Mouse (Mus musculus) brown adipose tissue, adult 24 weeks (tissue): ENCODE results near the gene Lmcd1. TPM values are rescaled to one million over a fixed set of nuclear protein-coding genes. Genes with fewer than 3 reads are reported as not detected.

Experiments used
- H3K27ac ChIP-seq: fragments of 200-500 bp; replicated peaks from 2 replicates; pipeline ENCODE4 v1.5.1; 2012; ENCODE audit warnings: low read depth, mild to moderate bottlenecking, low read length
- H3K4me1 ChIP-seq: fragments of 200-500 bp; 2 replicates; pipeline ENCODE4 v1.6.1; 2012; ENCODE audit warnings: low read length, mixed read lengths; ENCODE audit not compliant: control insufficient read depth, insufficient read depth, insufficient read length
- H3K4me3 ChIP-seq: fragments of 200-500 bp; 2 replicates; pipeline ENCODE4 v1.5.1; 2012; ENCODE audit warnings: low read depth, mild to moderate bottlenecking, low read length, moderate library complexity; ENCODE audit not compliant: insufficient read depth
- polyA plus RNA-seq: library from polyadenylated mRNA; stranded (reverse); fragments of >200 nt; gene quantifications from 2 replicates; pipeline ENCODE4 v1.2.4, GENCODE M21; 2012; ENCODE audit not compliant: missing spikeins, insufficient read depth, insufficient read length

The Lmcd1 gene
- polyA plus RNA-seq, 1 experiment, result 5.2 TPM

DNA sequence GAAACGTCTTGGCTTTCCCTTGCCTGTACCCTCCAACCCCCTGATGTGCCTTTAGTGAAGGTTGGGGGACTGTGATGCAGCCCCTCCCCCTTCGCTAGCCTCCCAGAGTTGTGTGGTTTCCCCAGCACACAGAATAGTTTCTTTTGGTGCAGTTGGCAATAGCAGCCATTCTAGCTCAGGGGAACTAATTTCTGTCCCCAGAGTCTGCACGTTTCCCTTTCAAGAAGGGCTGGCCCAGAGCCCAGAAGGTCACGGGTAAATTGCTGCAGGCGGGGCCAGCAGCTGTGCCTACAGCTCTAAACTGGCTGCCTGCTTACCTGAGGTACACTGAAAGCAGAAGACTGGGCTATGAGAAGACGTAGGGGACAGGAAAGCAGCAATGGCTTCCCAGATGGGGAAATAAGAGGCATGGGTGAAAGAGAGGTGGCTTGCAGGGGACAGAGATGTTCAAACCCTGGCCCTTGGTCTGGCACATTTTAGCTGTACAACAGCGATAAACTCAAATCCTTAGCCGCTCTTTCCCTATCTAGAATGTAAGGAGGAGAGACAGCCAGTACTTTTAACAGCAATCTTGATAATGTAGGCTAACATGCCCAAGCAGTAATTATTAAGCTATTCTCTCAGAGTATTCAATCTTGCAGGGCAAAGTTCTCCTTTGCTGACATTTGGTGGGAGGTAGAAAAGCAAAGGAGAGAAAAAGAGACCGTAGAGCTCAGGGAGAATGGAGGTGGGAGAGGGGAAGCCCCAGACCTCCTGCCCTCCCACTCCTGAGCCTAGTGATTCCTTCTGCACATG, 900 bp downstream of the Lmcd1 start:
- H3K27ac ChIP-seq, result peak overlapping the region; percentile 79
- peak overlapping the region; percentile 63 for H3K4me3 ChIP-seq
- H3K4me1 ChIP-seq, result peaks cover 14% of the 10 kb centered on the region

DNA sequence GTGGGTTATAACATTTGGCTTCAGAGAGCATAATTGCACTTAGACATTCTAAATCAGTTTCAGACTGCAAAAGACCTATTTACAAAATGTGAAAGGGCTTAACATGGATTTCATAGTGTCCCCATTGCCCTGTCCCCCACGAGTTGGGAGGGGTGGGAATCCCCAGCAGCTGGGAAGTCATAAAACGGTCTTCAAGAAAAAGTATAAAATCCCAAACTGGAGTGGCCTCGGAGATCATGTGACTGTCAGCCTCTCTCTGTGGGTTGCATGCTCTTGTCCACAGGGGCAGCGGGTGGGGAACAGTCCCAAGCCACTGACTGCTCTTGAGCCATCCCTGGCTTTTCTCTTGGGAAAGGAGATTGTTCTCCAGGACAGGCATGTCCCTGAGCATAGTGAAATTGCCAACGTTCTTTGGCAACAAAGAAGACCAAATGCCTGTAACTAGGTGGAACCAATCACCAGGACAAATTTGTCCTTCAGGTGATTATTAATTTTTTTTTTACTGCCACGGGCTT, 2.2 kb downstream of the Lmcd1 start:
- H3K4me3 ChIP-seq, result no peak overlapping the region
- H3K27ac ChIP-seq, result no peak overlapping the region
- H3K4me1 ChIP-seq, result peaks cover 14% of the 10 kb centered on the region

DNA sequence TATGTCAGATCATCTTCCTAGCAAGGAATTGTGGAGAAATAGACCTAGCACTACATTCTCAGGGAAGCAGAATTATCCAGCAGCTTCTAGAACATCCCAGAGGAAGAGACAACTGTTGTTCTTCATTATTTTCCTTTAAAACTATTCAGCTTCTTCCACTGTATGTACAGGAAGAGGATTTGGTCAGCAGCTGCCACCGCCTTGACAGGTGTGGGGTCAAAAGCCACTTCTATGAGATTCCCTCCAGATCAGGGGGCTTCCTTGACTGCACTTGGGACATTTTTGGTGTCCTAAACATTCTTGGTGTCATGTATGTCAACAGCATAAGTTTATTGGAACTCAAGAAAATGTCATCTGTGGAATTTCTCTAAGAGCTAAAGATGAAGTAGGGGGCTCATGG, 5.2 kb downstream of the Lmcd1 start:
- Histone ChIP-seq H3K4me1 (peaks cover 18% of the 10 kb centered on the region), H3K4me3 (no peak overlapping the region), H3K27ac (no peak overlapping the region)

GRCm38 (mm10) chr6:112280161-112280560, 6.6 kb downstream of the Lmcd1 start:
- no peak overlapping the region for H3K4me3 ChIP-seq
- no peak overlapping the region for H3K27ac ChIP-seq
- H3K4me1 ChIP-seq, result peaks cover 20% of the 10 kb centered on the region

DNA sequence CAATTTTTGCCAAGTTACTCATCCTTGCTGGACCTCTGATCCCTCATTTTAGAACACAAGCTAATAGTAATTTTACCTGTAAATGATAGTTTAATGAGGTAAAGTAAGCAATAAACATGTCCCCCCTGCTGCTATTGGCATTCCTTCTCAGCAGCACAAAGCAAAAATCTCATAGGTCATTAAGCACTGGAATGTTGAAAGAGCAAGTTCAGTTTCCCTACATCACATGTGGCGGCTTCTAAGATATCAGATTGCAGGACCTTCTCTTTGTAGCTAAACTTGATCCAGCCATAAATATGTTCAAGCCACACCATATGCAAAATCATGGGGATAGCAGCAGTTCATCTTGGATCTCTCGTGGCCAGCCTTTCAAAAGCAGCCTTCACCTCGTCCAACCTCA, 7.4 kb downstream of the Lmcd1 start:
- H3K4me3 ChIP-seq, result no peak overlapping the region
- no peak overlapping the region for H3K27ac ChIP-seq
- peaks cover 12% of the 10 kb centered on the region; the same call in 1 of the 2 replicates for H3K4me1 ChIP-seq

DNA sequence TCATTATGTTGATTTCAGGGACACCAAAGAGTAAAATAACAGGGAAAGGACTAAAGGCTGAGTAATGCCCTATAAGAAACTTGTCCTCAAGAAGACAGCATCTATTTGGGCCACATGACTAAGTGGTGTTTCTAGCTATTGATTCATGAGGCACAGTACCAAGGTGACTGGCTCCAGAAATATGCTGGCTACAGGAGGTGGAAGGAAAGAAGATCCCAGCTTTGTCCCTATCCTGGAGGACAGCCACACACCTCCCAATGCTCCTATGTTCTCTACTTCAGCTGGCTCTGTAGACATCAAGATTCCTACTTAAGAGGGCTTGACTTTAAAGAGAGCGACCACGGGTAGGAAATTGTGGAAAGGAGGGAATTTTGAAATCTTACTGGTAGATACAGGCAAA, 8.4 kb downstream of the Lmcd1 start:
- no peak overlapping the region for H3K27ac ChIP-seq
- H3K4me1 ChIP-seq, result peaks cover 10% of the 10 kb centered on the region; the same call in 1 of the 2 replicates
- no peak overlapping the region for H3K4me3 ChIP-seq

- no peak overlapping the region for H3K27ac ChIP-seq
- peaks cover 13% of the 10 kb centered on the region; the same call in 1 of the 2 replicates for H3K4me1 ChIP-seq
- no peak overlapping the region for H3K4me3 ChIP-seq
Measured at GRCm38 (mm10) chr6:112284087-112284486, 10.5 kb downstream of the Lmcd1 start.

- peaks cover 23% of the 10 kb centered on the region for H3K4me1 ChIP-seq
- H3K27ac ChIP-seq, result peak overlapping the region; percentile 81
- H3K4me3 ChIP-seq, result no peak overlapping the region
Measured at GRCm38 (mm10) chr6:112287671-112288070, 14.1 kb downstream of the Lmcd1 start.

- Histone ChIP-seq H3K4me3 (no peak overlapping the region), H3K4me1 (peaks cover 24% of the 10 kb centered on the region), H3K27ac (peak overlapping the region; percentile 81)
Measured at GRCm38 (mm10) chr6:112288271-112288670, 14.7 kb downstream of the Lmcd1 start.

- H3K4me1 ChIP-seq, result peaks cover 23% of the 10 kb centered on the region
- no peak overlapping the region for H3K27ac ChIP-seq
- no peak overlapping the region for H3K4me3 ChIP-seq
Measured at GRCm38 (mm10) chr6:112291146-112291545, 17.6 kb downstream of the Lmcd1 start.

DNA sequence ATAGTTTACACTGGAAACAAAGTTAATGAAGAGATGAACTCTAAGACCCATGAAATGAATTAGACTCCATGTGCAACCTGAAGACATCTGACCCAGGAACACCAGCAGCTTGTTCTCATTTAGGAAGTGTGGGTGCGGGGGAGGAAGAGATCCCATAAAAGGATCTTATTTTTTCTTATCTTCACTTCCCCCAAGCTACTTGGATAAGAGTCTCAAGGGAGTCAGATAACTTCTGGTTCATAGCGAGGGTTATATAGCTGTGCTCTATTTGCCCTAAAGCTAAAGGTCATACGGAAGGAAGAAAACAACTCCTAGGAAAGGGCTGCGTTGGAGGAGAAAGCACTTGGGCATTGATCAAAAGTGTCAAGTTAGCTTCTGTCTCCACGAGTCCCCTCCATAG, 19.8 kb downstream of the Lmcd1 start:
- peaks cover 20% of the 10 kb centered on the region for H3K4me1 ChIP-seq
- no peak overlapping the region for H3K27ac ChIP-seq
- no peak overlapping the region for H3K4me3 ChIP-seq

DNA sequence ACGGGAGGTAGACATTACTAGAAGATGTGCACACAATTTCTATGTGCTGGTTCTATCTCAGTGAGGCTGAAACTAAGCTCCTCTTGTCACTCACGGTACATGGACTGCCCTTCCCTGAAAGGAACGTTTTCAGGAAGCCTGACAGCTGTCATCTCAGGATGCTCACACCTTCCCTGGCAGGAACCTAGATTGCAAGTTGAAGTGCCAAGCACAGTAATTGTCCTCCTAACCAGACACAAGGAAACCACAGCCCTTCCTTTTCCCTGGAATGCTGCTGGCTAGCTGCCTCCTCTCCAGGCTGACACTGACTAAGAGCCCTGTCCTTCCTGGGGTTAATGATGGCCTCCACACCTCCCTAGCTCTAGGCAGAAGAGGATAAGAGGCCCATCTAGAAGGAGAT, 21.7 kb downstream of the Lmcd1 start:
- no peak overlapping the region for H3K4me3 ChIP-seq
- H3K27ac ChIP-seq, result no peak overlapping the region
- H3K4me1 ChIP-seq, result peaks cover 23% of the 10 kb centered on the region

- no peak overlapping the region for H3K27ac ChIP-seq
- peaks cover 25% of the 10 kb centered on the region for H3K4me1 ChIP-seq
- H3K4me3 ChIP-seq, result no peak overlapping the region
Measured at GRCm38 (mm10) chr6:112300146-112300545, 26.6 kb downstream of the Lmcd1 start.

- Histone ChIP-seq H3K4me3 (no peak overlapping the region), H3K27ac (no peak overlapping the region), H3K4me1 (peaks cover 28% of the 10 kb centered on the region)
Measured at GRCm38 (mm10) chr6:112300633-112301032, 27.1 kb downstream of the Lmcd1 start.

DNA sequence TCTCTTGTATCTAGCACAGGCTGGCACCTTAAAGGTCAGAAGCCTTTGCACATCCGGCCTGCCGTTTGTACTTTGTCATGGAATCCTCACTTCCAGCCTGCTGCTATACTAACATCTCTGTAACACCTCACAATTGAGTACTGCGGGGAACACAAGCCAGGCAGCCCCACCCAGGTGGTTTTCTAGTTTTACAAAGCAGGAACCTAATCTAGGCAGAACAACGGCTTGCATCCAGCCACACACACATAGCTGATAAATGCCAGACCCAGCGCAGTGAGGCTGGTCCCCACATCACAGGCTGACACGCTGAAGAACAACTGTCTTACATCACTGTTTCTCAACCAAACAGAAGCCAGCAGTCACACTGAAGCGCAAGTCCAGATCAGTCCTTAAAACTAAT, 28.7 kb downstream of the Lmcd1 start:
- Histone ChIP-seq H3K27ac (no peak overlapping the region), H3K4me1 (peaks cover 30% of the 10 kb centered on the region), H3K4me3 (no peak overlapping the region)

GRCm38 (mm10) chr6:112302814-112303383, 29.3 kb downstream of the Lmcd1 start:
- H3K27ac ChIP-seq, result no peak overlapping the region
- H3K4me1 ChIP-seq, result peaks cover 30% of the 10 kb centered on the region
- H3K4me3 ChIP-seq, result no peak overlapping the region
